Mouse (Mus musculus) thymus, adult 2 months (tissue): ENCODE measurements around the gene Cacna1d.

Experiments used
- CTCF ChIP-seq: fragments of 200-500 bp; IDR thresholded peaks from 2 replicates; pipeline ENCODE4 v1.5.1; 2012; ENCODE audit warnings: mild to moderate bottlenecking, control low read depth, low read length, moderate library complexity, borderline replicate concordance; ENCODE audit not compliant: control insufficient read depth, poor library complexity, insufficient read depth; ENCODE audit errors: extremely low read depth
- POLR2A ChIP-seq: fragments of 200-500 bp; IDR thresholded peaks from 2 replicates; pipeline ENCODE4 v1.6.1; 2012; ENCODE audit warnings: mild to moderate bottlenecking, low read length, control low read depth, moderate library complexity; ENCODE audit not compliant: control insufficient read depth, poor library complexity, insufficient read depth; ENCODE audit errors: extremely low read depth

DNA sequence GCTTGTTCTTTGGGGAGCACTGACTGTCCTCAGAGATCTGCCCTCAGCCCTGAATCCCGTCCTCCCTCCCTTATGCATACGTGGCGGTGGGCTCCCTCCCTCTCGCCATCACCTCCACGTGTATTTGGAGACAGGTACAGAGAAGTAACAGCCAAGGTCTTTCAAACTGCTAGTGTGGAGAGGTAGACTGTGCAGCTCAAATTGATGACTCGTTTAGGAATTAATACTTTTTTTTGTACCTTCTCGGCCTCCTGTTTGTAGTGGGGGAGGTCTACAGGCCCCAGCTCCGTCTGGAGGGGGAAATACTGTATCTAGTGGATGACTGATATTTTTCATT, 137.2 kb downstream of the Cacna1d start:
- no peak for TF ChIP-seq CTCF
- no peak for TF ChIP-seq POLR2A
